Comparison of ENCODE assay signal across 7 mouse cellular contexts in genomic region chr2:31381292-31381846, GRCm38 (mm10).
DNase-seq lines count a peak whose midpoint lies in the region; TF ChIP-seq lines count a peak whose summit lies in the region.

No protein-coding gene starts in this region.

- no peak overlapping the region for H3K27ac ChIP-seq in ES-Bruce4 (ENCODE audit: insufficient read depth, low read length)

- WGBS in large intestine, adult 2 months: 54% methylated on average over 4 of the region's 4 CpGs

- H3K4me3 ChIP-seq in ES-Bruce4 (ENCODE audit: low read depth, low read length): no peak overlapping the region

- H3K9ac ChIP-seq in ES-Bruce4 (ENCODE audit: low read depth, poor library complexity, severe bottlenecking): no peak overlapping the region

- peak; percentile 23 for DNase-seq in T-cell, adult 2 months (ENCODE audit: low spot score)
- DNase-seq in cerebellum, postnatal 36 days: peak; percentile 80 to 82
- peak; percentile 68 for DNase-seq in heart, postnatal 4 days
- DNase-seq in large intestine, adult 2 months (ENCODE audit: low read depth, low spot score): peak; percentile 19
- DNase-seq in lung, postnatal 10 days: peak; percentile 65
- peak; percentile 34 for DNase-seq in right cerebral cortex, adult 18-20 months

- peak; percentile 91 for TF ChIP-seq CTCF in ES-Bruce4 (IDR thresholded peaks at IDR 0.05; ENCODE audit: low read depth, low read length)

- H3K27me3 ChIP-seq in ES-Bruce4 (ENCODE audit: control insufficient read depth, insufficient read depth, low read length, poor library complexity, severe bottlenecking): no peaks in the 10 kb centered on the region

- no peak for TF ChIP-seq EP300 in ES-Bruce4 (IDR thresholded peaks at IDR 0.05; ENCODE audit: insufficient read depth, low read depth, low read length)

- no peak for TF ChIP-seq POLR2A in ES-Bruce4 (IDR thresholded peaks at IDR 0.05; ENCODE audit: insufficient read depth, low read length)

- H3K36me3 ChIP-seq in ES-Bruce4 (ENCODE audit: control insufficient read depth, insufficient read depth, low read length, poor library complexity, severe bottlenecking): no peaks in the 10 kb centered on the region

- no peaks in the 10 kb centered on the region for H3K9me3 ChIP-seq in ES-Bruce4 (replicated peaks; ENCODE audit: control insufficient read depth, insufficient read depth, low read length, poor library complexity, severe bottlenecking)

- H3K4me1 ChIP-seq in ES-Bruce4 (ENCODE audit: control insufficient read depth, insufficient read depth, low read length): no peaks in the 10 kb centered on the region

Comparison
In these comparisons a context has a peak if more than half of its experiments do, and no peak if none do; other contexts are left out.
1. DNase-seq: peak in every context shown above with its lines; median percentile 81 in cerebellum, postnatal 36 days; 68 in heart, postnatal 4 days; 65 in lung, postnatal 10 days; 34 in right cerebral cortex, adult 18-20 months; 23 in T-cell, adult 2 months; 19 in large intestine, adult 2 months.